Mouse (Mus musculus) embryo, embryonic 9.5 days (tissue): ENCODE measurements at regions not wholly inside any gene's neighbourhood (a gene's known extent, or its start where the extent isn't known, plus 50 kb on each side); places are given as distances from the start of the nearest gene placed in this dataset.

Experiments used
- DNase-seq: peaks from one replicate; pipeline ENCODE4 v3.0.0-alpha.2; 2017; ENCODE audit errors: extremely low spot score

- DNase-seq: no peak
Measured at GRCm38 (mm10) chr13:115427091-115428033, 325.6 kb upstream of the Itga1 start.

- DNase-seq: no peak
Measured at GRCm38 (mm10) chr13:115425610-115426562, 324.1 kb upstream of the Itga1 start.

GRCm38 (mm10) chr13:115423761-115424160 is 322.0 kb upstream of the Itga1 start:
- no peak for DNase-seq

GRCm38 (mm10) chr13:115421483-115421882 is 319.7 kb upstream of the Itga1 start:
- no peak for DNase-seq

GRCm38 (mm10) chr13:115417829-115418228 is 316.1 kb upstream of the Itga1 start:
- no peak for DNase-seq

- DNase-seq: no peak
Measured at GRCm38 (mm10) chr13:115413721-115414531, 312.2 kb upstream of the Itga1 start.

GRCm38 (mm10) chr13:115405916-115406315 is 304.2 kb upstream of the Itga1 start:
- DNase-seq: no peak

GRCm38 (mm10) chr13:115400706-115401215 is 299.0 kb upstream of the Itga1 start:
- no peak for DNase-seq

- DNase-seq: no peak
Measured at GRCm38 (mm10) chr13:115379682-115380081, 277.9 kb upstream of the Itga1 start.

- DNase-seq: no peak
Measured at GRCm38 (mm10) chr13:115376180-115376880, 274.6 kb upstream of the Itga1 start.

GRCm38 (mm10) chr13:115361457-115361856 is 259.7 kb upstream of the Itga1 start:
- no peak for DNase-seq

GRCm38 (mm10) chr13:115347022-115347398 is 245.2 kb upstream of the Itga1 start:
- DNase-seq: no peak

GRCm38 (mm10) chr13:115346115-115347021 is 244.6 kb upstream of the Itga1 start:
- no peak for DNase-seq

- no peak for DNase-seq
Measured at GRCm38 (mm10) chr13:115329000-115329960, 227.5 kb upstream of the Itga1 start.

GRCm38 (mm10) chr13:115326294-115326693 is 224.5 kb upstream of the Itga1 start:
- DNase-seq: no peak

- no peak for DNase-seq
Measured at GRCm38 (mm10) chr13:115316681-115317080, 214.9 kb upstream of the Itga1 start.

- no peak for DNase-seq
Measured at GRCm38 (mm10) chr13:115308586-115308985, 206.8 kb upstream of the Itga1 start.

GRCm38 (mm10) chr13:115287371-115287770 is 185.6 kb upstream of the Itga1 start:
- DNase-seq: peak; percentile 14
